Mouse (Mus musculus) bone marrow macrophage, adult 2 months (primary cell): ENCODE results near the gene Pipox. TPM values are rescaled to one million over a fixed set of nuclear protein-coding genes. Genes with fewer than 3 reads are reported as not detected.

Source experiments
- H3K27ac ChIP-seq: 2 replicates; pipeline ENCODE4 v1.5.1; 2012; ENCODE audit warnings: low read depth, low read length; ENCODE audit not compliant: insufficient read depth
- H3K4me1 ChIP-seq: 2 replicates; pipeline ENCODE4 v1.6.1; 2012; ENCODE audit warnings: low read length; ENCODE audit not compliant: control insufficient read depth, insufficient read depth
- H3K4me3 ChIP-seq: 2 replicates; pipeline ENCODE4 v1.5.1; 2012; ENCODE audit warnings: mild to moderate bottlenecking, low read length, moderate library complexity; ENCODE audit not compliant: insufficient read depth
- CTCF ChIP-seq: IDR thresholded peaks from 2 replicates; pipeline ENCODE4 v1.5.1; 2012; ENCODE audit warnings: low read depth, mild to moderate bottlenecking, low read length, moderate library complexity
- POLR2A ChIP-seq: IDR thresholded peaks from 2 replicates; pipeline ENCODE4 v1.6.1; 2012; ENCODE audit warnings: mild to moderate bottlenecking, low read depth, low read length, borderline replicate concordance
- polyA plus RNA-seq: library from polyadenylated mRNA; stranded (reverse); fragments of >200 nt; gene quantifications from 2 replicates; pipeline ENCODE4 v1.2.4, GENCODE M21; 2012; ENCODE audit not compliant: missing spikeins, insufficient read depth, insufficient read length

Pipox gene
- polyA plus RNA-seq, 1 experiment: not detected

- no peak overlapping the region for H3K4me3 ChIP-seq
- no peaks in the 10 kb centered on the region for H3K4me1 ChIP-seq
- H3K27ac ChIP-seq: no peak overlapping the region
- TF ChIP-seq POLR2A: no peak
- no peak for TF ChIP-seq CTCF
Measured at GRCm38 (mm10) chr11:77909376-77909775, 15.5 kb upstream of the Pipox start.

- H3K4me1 ChIP-seq: no peaks in the 10 kb centered on the region
- TF ChIP-seq POLR2A (no peak), CTCF (no peak)
- no peak overlapping the region for H3K4me3 ChIP-seq
- no peak overlapping the region for H3K27ac ChIP-seq
Measured at GRCm38 (mm10) chr11:77908468-77908867, 14.6 kb upstream of the Pipox start.

GRCm38 (mm10) chr11:77906747-77907174, 12.9 kb upstream of the Pipox start:
- Histone ChIP-seq H3K4me3 (no peak overlapping the region), H3K4me1 (no peaks in the 10 kb centered on the region), H3K27ac (no peak overlapping the region)
- TF ChIP-seq CTCF: no peak
- TF ChIP-seq POLR2A: no peak

GRCm38 (mm10) chr11:77906097-77906687, 12.3 kb upstream of the Pipox start:
- Histone ChIP-seq H3K4me1 (no peaks in the 10 kb centered on the region), H3K27ac (no peak overlapping the region)
- TF ChIP-seq POLR2A (no peak), CTCF (no peak)

GRCm38 (mm10) chr11:77904707-77905106, 10.8 kb upstream of the Pipox start:
- TF ChIP-seq CTCF (no peak), POLR2A (no peak)
- Histone ChIP-seq H3K4me3 (no peak overlapping the region), H3K27ac (no peak overlapping the region), H3K4me1 (no peaks in the 10 kb centered on the region)

More at GRCm38 (mm10) chr11:77906097-77906687, 12.3 kb upstream of the Pipox start:
- H3K4me3 ChIP-seq: no peak overlapping the region

GRCm38 (mm10) chr11:77903761-77904160, 9.9 kb upstream of the Pipox start:
- no peak for TF ChIP-seq CTCF
- H3K4me3 ChIP-seq: no peak overlapping the region
- H3K27ac ChIP-seq: no peak overlapping the region
- H3K4me1 ChIP-seq: no peaks in the 10 kb centered on the region

GRCm38 (mm10) chr11:77901775-77902355, 8.0 kb upstream of the Pipox start:
- H3K4me3 ChIP-seq: no peak overlapping the region
- no peak overlapping the region for H3K27ac ChIP-seq
- H3K4me1 ChIP-seq: no peaks in the 10 kb centered on the region
- TF ChIP-seq POLR2A (no peak), CTCF (no peak)

GRCm38 (mm10) chr11:77901366-77901765, 7.5 kb upstream of the Pipox start:
- Histone ChIP-seq H3K4me3 (no peak overlapping the region), H3K4me1 (no peaks in the 10 kb centered on the region), H3K27ac (no peak overlapping the region)
- TF ChIP-seq POLR2A: no peak
- no peak for TF ChIP-seq CTCF

GRCm38 (mm10) chr11:77900696-77901095, 6.8 kb upstream of the Pipox start:
- no peak overlapping the region for H3K4me3 ChIP-seq
- no peaks in the 10 kb centered on the region for H3K4me1 ChIP-seq
- no peak for TF ChIP-seq CTCF
- no peak for TF ChIP-seq POLR2A
- no peak overlapping the region for H3K27ac ChIP-seq

GRCm38 (mm10) chr11:77900187-77900586, 6.3 kb upstream of the Pipox start:
- Histone ChIP-seq H3K4me1 (no peaks in the 10 kb centered on the region), H3K27ac (no peak overlapping the region), H3K4me3 (no peak overlapping the region)
- no peak for TF ChIP-seq POLR2A
- TF ChIP-seq CTCF: no peak
